Mouse (Mus musculus) layer of hippocampus, adult 9-11 months (tissue): ENCODE results near the gene Ticam1.

ENCODE experiments used
- DNase-seq: peaks from one replicate; pipeline ENCODE4 v3.0.0; 2022

Gene Ticam1

GRCm38 (mm10) chr17:56276643-56277566 is at the start of gene Ticam1:
Ticam1 (minus strand) TSS chr17:56276786.
- peak; percentile 94 for DNase-seq

GRCm38 (mm10) chr17:56325450-56326152 is 49.0 kb upstream of the Ticam1 start, which contains the start of gene Kdm4b:
Kdm4b (plus strand) TSS chr17:56326062.
- DNase-seq: peak; percentile 100

GRCm38 (mm10) chr17:56324419-56324818 is 47.8 kb upstream of the Ticam1 start:
- DNase-seq: no peak

- no peak for DNase-seq
Measured at GRCm38 (mm10) chr17:56309191-56309945, 32.8 kb upstream of the Ticam1 start.

GRCm38 (mm10) chr17:56308088-56308487 is 31.5 kb upstream of the Ticam1 start:
- no peak for DNase-seq

GRCm38 (mm10) chr17:56305826-56306225 is 29.2 kb upstream of the Ticam1 start:
- DNase-seq: no peak

- no peak for DNase-seq
Measured at GRCm38 (mm10) chr17:56305156-56305555, 28.6 kb upstream of the Ticam1 start.

- DNase-seq: no peak
Measured at GRCm38 (mm10) chr17:56304718-56305117, 28.1 kb upstream of the Ticam1 start.

- DNase-seq: peak; percentile 92
Measured at GRCm38 (mm10) chr17:56303847-56304586, 27.4 kb upstream of the Ticam1 start.

- DNase-seq: peak; percentile 21
Measured at GRCm38 (mm10) chr17:56303160-56303846, 26.7 kb upstream of the Ticam1 start, which contains the start of gene Uhrf1. Uhrf1 (plus strand) TSS chr17:56303321.

- DNase-seq: no peak
Measured at GRCm38 (mm10) chr17:56302363-56302996, 25.9 kb upstream of the Ticam1 start.

- no peak for DNase-seq
Measured at GRCm38 (mm10) chr17:56300186-56300585, 23.6 kb upstream of the Ticam1 start, which contains the start of gene Arrdc5. Arrdc5 (minus strand) TSS chr17:56300286.

- DNase-seq: no peak
Measured at GRCm38 (mm10) chr17:56298238-56298637, 21.7 kb upstream of the Ticam1 start.

GRCm38 (mm10) chr17:56296201-56296600 is 19.6 kb upstream of the Ticam1 start:
- no peak for DNase-seq

GRCm38 (mm10) chr17:56294241-56294640 is 17.7 kb upstream of the Ticam1 start:
- DNase-seq: peak; percentile 69

GRCm38 (mm10) chr17:56293291-56293690 is 16.7 kb upstream of the Ticam1 start:
- DNase-seq: peak; percentile 2

- DNase-seq: peak; percentile 2
Measured at GRCm38 (mm10) chr17:56292531-56293222, 16.1 kb upstream of the Ticam1 start, which contains the start of gene Plin3. Plin3 (minus strand) TSS chr17:56292873.

- DNase-seq: peak; percentile 2
Measured at GRCm38 (mm10) chr17:56291826-56292475, 15.4 kb upstream of the Ticam1 start.

- peak; percentile 85 for DNase-seq
Measured at GRCm38 (mm10) chr17:56291171-56291511, 14.6 kb upstream of the Ticam1 start.
